Mouse (Mus musculus) hindbrain, embryonic 11.5 days (tissue): Measurements from ENCODE around the gene Sf3a1. TPM values are rescaled to one million over a fixed set of nuclear protein-coding genes. Genes with fewer than 3 reads are reported as not detected.

Source experiments
- ATAC-seq: fragments of 200-750 bp; cut with Nextera tagmentation; 2 replicates; pipeline ENCODE4 v1.8.0; 2017; ENCODE audit warnings: mild to moderate bottlenecking, moderate TSS enrichment, moderate library complexity; ENCODE audit not compliant: low FRiP score
- DNase-seq: peaks from one replicate; pipeline ENCODE4 v3.0.0-alpha.2; 2015; ENCODE audit warnings: low spot score
- H3K27ac ChIP-seq: fragments of 300-500 bp; sonication (generic); 2 replicates; pipeline ENCODE4 v1.5.1; 2014; ENCODE audit warnings: mild to moderate bottlenecking, low read depth, low read length
- H3K27me3 ChIP-seq: fragments of 300-500 bp; sonication (generic); 2 replicates; pipeline ENCODE4 v1.6.1; 2014; ENCODE audit warnings: mild to moderate bottlenecking, low read length, moderate library complexity, mixed read lengths; ENCODE audit not compliant: control insufficient read depth, insufficient read depth
- H3K36me3 ChIP-seq: fragments of 300-500 bp; sonication (generic); 2 replicates; pipeline ENCODE4 v1.6.1; 2014; ENCODE audit warnings: mild to moderate bottlenecking, low read length, moderate library complexity, mixed read lengths; ENCODE audit not compliant: control insufficient read depth, insufficient read depth
- H3K4me1 ChIP-seq: fragments of 300-500 bp; sonication (generic); replicated peaks from 2 replicates; pipeline ENCODE4 v1.6.1; 2014; ENCODE audit warnings: low read length, mixed read lengths; ENCODE audit not compliant: control insufficient read depth, insufficient read depth
- H3K4me2 ChIP-seq: fragments of 300-500 bp; sonication (generic); replicated peaks from 2 replicates; pipeline ENCODE4 v1.6.1; 2014; ENCODE audit warnings: mild to moderate bottlenecking, low read depth, low read length
- H3K4me3 ChIP-seq: fragments of 300-500 bp; sonication (generic); 2 replicates; pipeline ENCODE4 v1.5.1; 2014; ENCODE audit warnings: low read depth, low read length
- H3K9ac ChIP-seq: fragments of 300-500 bp; sonication (generic); 2 replicates; pipeline ENCODE4 v1.6.1; 2014; ENCODE audit warnings: low read depth, low read length
- H3K9me3 ChIP-seq: fragments of 300-500 bp; sonication (generic); 2 replicates; pipeline ENCODE4 v1.6.1; 2016; ENCODE audit warnings: low read length; ENCODE audit not compliant: control insufficient read depth
- WGBS: fragments of 180-500 bp; shearing (Covaris S2); extraction: QIAGEN DNeasy Blood & Tissue Kit; methylation state at CpG from one replicate; pipeline ENCODE4 v1.1.7; 2014; 5-methylcytosine and 5-hydroxymethylcytosine counted together
- polyA plus RNA-seq: library from polyadenylated mRNA; unstranded; fragments of >200 nt; fragmentation: Nextera tagmentation; extraction: Ambion mirVana; gene quantifications from 2 replicates; pipeline ENCODE4 v1.2.1, GENCODE M21; 2014

Gene Sf3a1
- polyA plus RNA-seq, 1 experiment from 2014 or later = 80.7 TPM

- H3K27ac ChIP-seq = no peak overlapping the region
- DNase-seq (no peak), ATAC-seq (no peak)
- no peak overlapping the region for H3K9ac ChIP-seq
- H3K4me3 ChIP-seq = no peak overlapping the region
- H3K27me3 ChIP-seq = no peaks in the 10 kb centered on the region
- no peak overlapping the region for H3K4me2 ChIP-seq
- WGBS = 87% methylated on average over 2 of the region's 2 CpGs
- no peaks in the 10 kb centered on the region for H3K9me3 ChIP-seq
- H3K36me3 ChIP-seq = no peaks in the 10 kb centered on the region
- no peaks in the 10 kb centered on the region for H3K4me1 ChIP-seq
Measured at GRCm38 (mm10) chr11:4231435-4231834, 71.3 kb downstream of the Sf3a1 start.

Other genes with a start within 250 kb of the Sf3a1 start
- gene Slc35e4, start 245.7 kb upstream of the Sf3a1 start, polyA plus RNA-seq = 4.0 and 4.4 TPM in 2 replicates
- 32.8 and 38.8 TPM in 2 replicates for gene Tcn2, start 228.2 kb upstream of the Sf3a1 start, polyA plus RNA-seq
- 65.7 and 71.9 TPM in 2 replicates for gene Pes1, start 196.4 kb upstream of the Sf3a1 start, polyA plus RNA-seq
- gene 4930556J24Rik, start 183.6 kb upstream of the Sf3a1 start, polyA plus RNA-seq = 0.17 and 0.19 TPM in 2 replicates
- 1.4 and 1.5 TPM in 2 replicates for gene Gal3st1, start 176.7 kb upstream of the Sf3a1 start, polyA plus RNA-seq
- not detected in 2 replicates for gene Sec14l4, start 128.9 kb upstream of the Sf3a1 start, polyA plus RNA-seq
- gene Sec14l3, start 95.5 kb upstream of the Sf3a1 start, polyA plus RNA-seq = not detected in 2 replicates
- gene Mtfp1, start 64.9 kb upstream of the Sf3a1 start, polyA plus RNA-seq = 5.7 and 6.2 TPM in 2 replicates
- 1.7 and 2.1 TPM in 2 replicates for gene Sec14l2, start 36.9 kb upstream of the Sf3a1 start, polyA plus RNA-seq
- gene Rnf215, start 25.1 kb upstream of the Sf3a1 start, polyA plus RNA-seq = 24.8 and 31.8 TPM in 2 replicates
- 2.7 and 3.5 TPM in 2 replicates for gene Ccdc157, start 57 bp upstream of the Sf3a1 start, polyA plus RNA-seq
- gene Tbc1d10a, start 26.4 kb downstream of the Sf3a1 start, polyA plus RNA-seq = 13.8 and 17.6 TPM in 2 replicates
- gene Castor1, start 57.9 kb downstream of the Sf3a1 start, polyA plus RNA-seq = 2.1 and 3.4 TPM in 2 replicates
- not detected in 2 replicates for gene Osm, start 76.1 kb downstream of the Sf3a1 start, polyA plus RNA-seq
- gene Lif, start 97.2 kb downstream of the Sf3a1 start, polyA plus RNA-seq = not detected in 2 replicates